Mouse (Mus musculus): ENCODE data around the gene Mllt6. TPM values are rescaled to one million over a fixed set of nuclear protein-coding genes. Genes with fewer than 3 reads are reported as not detected.

Gene Mllt6
- polyA plus RNA-seq, 1 experiment from 2014 or later: 4.2 TPM

DNA sequence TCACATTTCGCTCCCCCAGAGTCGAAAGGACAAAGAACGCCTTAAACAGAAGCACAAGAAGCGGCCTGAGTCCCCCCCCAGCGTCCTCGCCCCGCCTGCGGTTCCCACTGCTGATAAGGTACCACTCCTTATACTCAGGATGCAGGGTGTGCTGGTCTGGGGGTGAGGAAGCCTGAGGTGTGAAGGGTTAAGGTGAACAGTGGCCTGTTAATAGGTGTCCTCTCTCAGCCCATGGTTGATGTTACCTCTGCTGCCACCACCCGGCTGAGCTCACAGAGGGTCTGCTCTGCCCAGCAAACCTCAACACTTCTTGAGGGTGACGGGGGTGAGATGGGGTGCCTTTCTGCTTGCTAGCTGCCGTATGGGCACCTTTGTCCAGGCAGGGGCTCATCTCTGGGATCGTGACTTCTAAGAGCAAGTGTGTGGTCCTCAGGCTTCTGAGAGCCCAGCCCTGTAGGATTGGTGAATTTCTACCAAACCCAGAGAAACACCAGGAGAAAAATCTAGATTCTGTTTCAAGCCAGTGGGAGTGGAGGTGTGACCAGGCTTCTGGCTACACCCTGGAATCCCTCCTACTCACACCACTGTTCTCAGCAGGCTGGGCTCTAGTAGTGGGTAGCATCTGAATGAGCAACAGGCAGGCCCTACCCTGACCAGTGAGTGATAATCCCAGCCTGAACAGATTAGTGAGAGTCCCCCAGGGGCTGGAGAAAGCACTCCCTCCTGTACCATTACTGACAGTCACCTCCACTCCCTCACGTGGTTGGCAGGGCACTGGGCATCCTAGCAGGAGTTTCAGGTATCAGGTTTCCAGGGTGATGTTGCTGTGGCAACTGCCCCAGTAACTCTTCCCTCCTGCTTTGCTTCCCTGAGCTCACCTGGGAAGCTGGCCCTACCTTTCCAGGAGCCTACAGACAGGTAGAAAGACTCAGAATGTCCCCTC, 7.3 kb downstream of the Mllt6 start:
- Histone ChIP-seq H3K9ac (replicated peaks; ENCODE audit: low read depth, low read length) (no peak overlapping the region), H3K4me1 (replicated peaks; ENCODE audit: control insufficient read depth, insufficient read depth, low read length) (peaks cover 21% of the 10 kb centered on the region), H3K27me3 (replicated peaks; ENCODE audit: control insufficient read depth, insufficient read depth, low read length) (no peaks in the 10 kb centered on the region), H3K27ac (ENCODE audit: low read length) (peak overlapping the region; percentile 23), H3K9me3 (ENCODE audit: control insufficient read depth, low read length) (no peaks in the 10 kb centered on the region), H3K4me3 (replicated peaks; ENCODE audit: low read length) (no peak overlapping the region), H3K4me2 (ENCODE audit: low read length) (no peak overlapping the region), H3K36me3 (ENCODE audit: control insufficient read depth, insufficient read depth) (peaks cover 32% of the 10 kb centered on the region)
- WGBS: 62% methylated on average over 13 of the region's 13 CpGs
- no peak for ATAC-seq

DNA sequence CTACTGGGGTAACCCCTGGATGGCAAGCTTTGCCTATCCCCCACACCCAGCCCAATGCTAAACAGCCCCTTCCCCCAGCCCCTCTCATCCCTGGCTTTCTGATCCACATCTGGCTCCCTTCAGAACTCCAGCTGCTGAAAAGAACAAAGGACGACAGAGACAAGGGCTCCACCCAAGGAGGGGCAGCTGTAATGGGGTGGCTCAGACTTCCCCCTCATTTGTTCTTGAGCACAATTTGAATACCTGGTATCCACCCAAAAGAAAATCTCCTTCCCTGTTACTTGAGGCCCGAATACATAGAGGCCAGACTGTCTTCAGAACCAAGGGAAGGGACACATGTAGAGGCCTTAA, 7.9 kb downstream of the Mllt6 start:
- no peak overlapping the region for H3K9ac ChIP-seq (replicated peaks; ENCODE audit: low read depth, low read length)
- peaks cover 32% of the 10 kb centered on the region for H3K36me3 ChIP-seq (ENCODE audit: control insufficient read depth, insufficient read depth)
- no peaks in the 10 kb centered on the region for H3K27me3 ChIP-seq (replicated peaks; ENCODE audit: control insufficient read depth, insufficient read depth, low read length)
- WGBS: 48% methylated on average over 2 of the region's 2 CpGs
- H3K9me3 ChIP-seq (ENCODE audit: control insufficient read depth, low read length): no peaks in the 10 kb centered on the region
- no peak overlapping the region for H3K4me2 ChIP-seq (ENCODE audit: low read length)
- no peak overlapping the region for H3K4me3 ChIP-seq (replicated peaks; ENCODE audit: low read length)
- peaks cover 21% of the 10 kb centered on the region for H3K4me1 ChIP-seq (replicated peaks; ENCODE audit: control insufficient read depth, insufficient read depth, low read length)
- no peak for ATAC-seq
- no peak overlapping the region for H3K27ac ChIP-seq (ENCODE audit: low read length)

DNA sequence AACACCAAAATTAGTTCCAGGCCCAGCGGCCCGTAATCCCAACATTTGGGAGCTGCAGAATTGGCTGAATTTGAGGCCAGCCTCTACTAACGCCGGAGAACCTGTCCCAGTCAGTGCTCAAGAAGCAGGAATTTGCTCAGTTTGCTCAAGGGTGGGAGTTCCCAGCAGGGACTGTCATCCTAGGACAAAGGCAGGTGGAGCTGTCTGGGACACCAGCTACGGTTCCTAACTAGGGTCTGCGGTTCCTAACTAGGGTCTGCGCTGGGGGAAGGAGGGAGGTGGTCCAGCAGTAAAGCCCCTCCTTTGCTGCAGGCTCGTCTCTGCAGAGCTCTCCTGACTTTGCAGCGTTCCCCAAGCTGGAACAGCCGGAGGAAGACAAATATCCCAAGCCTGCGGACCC, 9.9 kb downstream of the Mllt6 start:
- no peaks in the 10 kb centered on the region for H3K9me3 ChIP-seq (ENCODE audit: control insufficient read depth, low read length)
- H3K4me2 ChIP-seq (ENCODE audit: low read length): no peak overlapping the region
- peaks cover 29% of the 10 kb centered on the region for H3K36me3 ChIP-seq (ENCODE audit: control insufficient read depth, insufficient read depth)
- no peak overlapping the region for H3K27ac ChIP-seq (ENCODE audit: low read length)
- no peak overlapping the region for H3K4me3 ChIP-seq (replicated peaks; ENCODE audit: low read length)
- H3K27me3 ChIP-seq (replicated peaks; ENCODE audit: control insufficient read depth, insufficient read depth, low read length): no peaks in the 10 kb centered on the region
- H3K4me1 ChIP-seq (replicated peaks; ENCODE audit: control insufficient read depth, insufficient read depth, low read length): peaks cover 37% of the 10 kb centered on the region
- ATAC-seq: no peak
- 79% methylated on average over 11 of the region's 11 CpGs for WGBS
- H3K9ac ChIP-seq (replicated peaks; ENCODE audit: low read depth, low read length): no peak overlapping the region

DNA sequence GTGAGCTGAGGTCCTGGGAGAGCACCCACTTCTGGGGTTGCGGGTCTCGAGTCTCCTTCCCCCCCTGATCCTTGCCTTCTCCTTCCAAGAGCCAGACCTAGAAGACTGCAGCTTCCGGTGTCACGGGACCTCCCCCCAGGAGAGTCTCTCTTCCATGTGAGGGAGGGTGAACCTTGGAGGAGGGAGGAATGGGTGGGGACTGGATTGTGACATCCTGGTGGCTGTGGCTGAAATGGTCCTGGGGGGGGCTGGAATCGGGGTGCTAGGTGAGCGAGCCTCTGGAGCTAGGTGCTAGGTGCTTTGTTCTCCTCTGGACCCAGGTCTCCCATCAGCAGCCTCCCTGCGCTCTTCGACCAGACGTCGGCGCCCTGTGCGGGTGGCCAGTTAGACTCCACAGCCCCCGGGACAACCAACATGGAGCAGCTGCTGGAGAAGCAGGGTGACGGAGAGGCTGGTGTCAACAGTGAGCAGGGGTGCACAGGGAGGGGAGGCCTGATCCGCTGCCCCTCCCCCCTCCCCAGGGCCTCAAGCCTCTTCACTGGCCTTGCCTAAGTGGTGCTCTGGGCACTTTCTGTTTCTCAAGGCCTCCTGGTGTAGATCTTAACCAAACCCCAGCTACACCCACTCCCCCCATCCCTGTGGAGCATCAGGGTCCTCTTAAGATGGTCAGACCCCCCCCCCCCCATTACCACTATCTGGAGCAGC, 13.0 kb downstream of the Mllt6 start:
- peaks cover 29% of the 10 kb centered on the region for H3K36me3 ChIP-seq (ENCODE audit: control insufficient read depth, insufficient read depth)
- H3K27ac ChIP-seq (ENCODE audit: low read length): no peak overlapping the region
- H3K27me3 ChIP-seq (replicated peaks; ENCODE audit: control insufficient read depth, insufficient read depth, low read length): no peaks in the 10 kb centered on the region
- H3K4me1 ChIP-seq (replicated peaks; ENCODE audit: control insufficient read depth, insufficient read depth, low read length): peaks cover 24% of the 10 kb centered on the region
- 76% methylated on average over 15 of the region's 15 CpGs for WGBS
- H3K9ac ChIP-seq (replicated peaks; ENCODE audit: low read depth, low read length): no peak overlapping the region
- no peak overlapping the region for H3K4me2 ChIP-seq (ENCODE audit: low read length)
- ATAC-seq: no peak
- no peak overlapping the region for H3K4me3 ChIP-seq (replicated peaks; ENCODE audit: low read length)
- H3K9me3 ChIP-seq (ENCODE audit: control insufficient read depth, low read length): no peaks in the 10 kb centered on the region

DNA sequence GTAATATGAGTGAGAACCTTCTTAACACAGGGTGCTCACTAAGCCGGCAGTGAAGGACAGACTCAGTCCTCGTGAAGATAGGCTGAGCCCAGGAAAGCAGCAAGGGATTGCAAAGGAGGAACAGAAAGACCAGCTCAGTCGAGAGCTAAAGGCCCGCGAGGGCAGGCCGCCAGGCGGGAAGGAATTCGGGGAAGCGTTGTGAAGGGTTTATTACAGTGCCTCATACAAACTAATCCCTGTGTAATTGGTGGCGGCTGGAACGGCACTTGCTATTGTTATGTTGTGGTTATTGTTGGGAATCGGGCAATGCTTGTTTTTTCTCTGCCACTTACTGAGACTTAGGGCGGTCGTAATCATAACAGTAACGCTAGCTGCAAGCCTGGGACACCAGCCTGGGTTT, 14.2 kb downstream of the Mllt6 start:
- Histone ChIP-seq H3K36me3 (ENCODE audit: control insufficient read depth, insufficient read depth) (peaks cover 27% of the 10 kb centered on the region), H3K4me2 (ENCODE audit: low read length) (no peak overlapping the region), H3K4me3 (replicated peaks; ENCODE audit: low read length) (no peak overlapping the region), H3K27ac (ENCODE audit: low read length) (no peak overlapping the region), H3K27me3 (replicated peaks; ENCODE audit: control insufficient read depth, insufficient read depth, low read length) (no peaks in the 10 kb centered on the region), H3K9me3 (ENCODE audit: control insufficient read depth, low read length) (no peaks in the 10 kb centered on the region), H3K4me1 (replicated peaks; ENCODE audit: control insufficient read depth, insufficient read depth, low read length) (peaks cover 24% of the 10 kb centered on the region), H3K9ac (replicated peaks; ENCODE audit: low read depth, low read length) (no peak overlapping the region)
- no peak for ATAC-seq
- 10% methylated on average over 15 of the region's 15 CpGs for WGBS

DNA sequence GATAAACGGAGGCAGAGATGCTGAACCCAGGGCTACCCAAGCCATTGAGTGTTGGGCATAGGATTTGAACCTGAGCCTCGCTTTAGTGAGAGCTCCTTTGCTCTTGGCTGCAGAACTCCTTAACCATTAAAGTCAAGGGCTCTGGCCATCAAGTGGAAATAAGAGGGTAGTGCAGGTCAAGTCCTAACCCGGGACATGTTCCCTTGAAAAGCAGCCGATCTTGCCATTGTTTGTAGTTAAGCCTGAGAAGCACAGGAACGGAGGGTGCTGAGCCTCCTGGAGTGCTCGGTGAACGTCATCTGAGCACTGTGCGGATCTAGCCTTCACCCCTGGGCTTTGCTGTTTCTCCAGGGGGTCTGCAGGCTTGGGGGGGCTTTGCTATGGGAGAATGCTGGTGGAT, 14.6 kb downstream of the Mllt6 start:
- no peaks in the 10 kb centered on the region for H3K9me3 ChIP-seq (ENCODE audit: control insufficient read depth, low read length)
- H3K4me2 ChIP-seq (ENCODE audit: low read length): no peak overlapping the region
- peaks cover 24% of the 10 kb centered on the region for H3K4me1 ChIP-seq (replicated peaks; ENCODE audit: control insufficient read depth, insufficient read depth, low read length)
- H3K27me3 ChIP-seq (replicated peaks; ENCODE audit: control insufficient read depth, insufficient read depth, low read length): no peaks in the 10 kb centered on the region
- no peak overlapping the region for H3K27ac ChIP-seq (ENCODE audit: low read length)
- H3K36me3 ChIP-seq (ENCODE audit: control insufficient read depth, insufficient read depth): peaks cover 23% of the 10 kb centered on the region
- H3K4me3 ChIP-seq (replicated peaks; ENCODE audit: low read length): no peak overlapping the region
- ATAC-seq: no peak
- no peak overlapping the region for H3K9ac ChIP-seq (replicated peaks; ENCODE audit: low read depth, low read length)
- 42% methylated on average over 8 of the region's 8 CpGs for WGBS

DNA sequence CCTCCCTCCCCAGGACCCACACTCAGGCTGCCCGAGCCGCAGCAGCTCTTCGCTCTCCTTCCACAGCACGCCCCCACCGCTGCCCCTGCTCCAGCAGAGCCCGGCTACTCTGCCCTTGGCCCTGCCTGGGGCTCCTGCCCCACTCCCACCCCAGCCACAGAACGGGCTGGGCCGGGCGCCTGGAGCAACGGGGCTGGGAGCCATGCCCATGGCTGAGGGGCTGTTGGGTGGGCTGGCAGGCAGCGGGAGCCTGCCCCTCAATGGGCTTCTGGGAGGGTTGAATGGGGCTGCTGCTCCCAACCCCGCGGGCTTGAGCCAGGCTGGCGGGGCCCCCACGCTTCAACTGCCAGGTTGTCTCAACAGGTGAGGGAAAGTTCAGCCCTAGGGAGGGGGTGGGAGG, 15.1 kb downstream of the Mllt6 start:
- no peak overlapping the region for H3K9ac ChIP-seq (replicated peaks; ENCODE audit: low read depth, low read length)
- H3K27me3 ChIP-seq (replicated peaks; ENCODE audit: control insufficient read depth, insufficient read depth, low read length): no peaks in the 10 kb centered on the region
- no peaks in the 10 kb centered on the region for H3K9me3 ChIP-seq (ENCODE audit: control insufficient read depth, low read length)
- H3K4me1 ChIP-seq (replicated peaks; ENCODE audit: control insufficient read depth, insufficient read depth, low read length): peaks cover 24% of the 10 kb centered on the region
- 46% methylated on average over 15 of the region's 15 CpGs for WGBS
- H3K36me3 ChIP-seq (ENCODE audit: control insufficient read depth, insufficient read depth): peaks cover 22% of the 10 kb centered on the region
- no peak overlapping the region for H3K4me2 ChIP-seq (ENCODE audit: low read length)
- H3K4me3 ChIP-seq (replicated peaks; ENCODE audit: low read length): no peak overlapping the region
- no peak overlapping the region for H3K27ac ChIP-seq (ENCODE audit: low read length)
- peak; percentile 30 for ATAC-seq

DNA sequence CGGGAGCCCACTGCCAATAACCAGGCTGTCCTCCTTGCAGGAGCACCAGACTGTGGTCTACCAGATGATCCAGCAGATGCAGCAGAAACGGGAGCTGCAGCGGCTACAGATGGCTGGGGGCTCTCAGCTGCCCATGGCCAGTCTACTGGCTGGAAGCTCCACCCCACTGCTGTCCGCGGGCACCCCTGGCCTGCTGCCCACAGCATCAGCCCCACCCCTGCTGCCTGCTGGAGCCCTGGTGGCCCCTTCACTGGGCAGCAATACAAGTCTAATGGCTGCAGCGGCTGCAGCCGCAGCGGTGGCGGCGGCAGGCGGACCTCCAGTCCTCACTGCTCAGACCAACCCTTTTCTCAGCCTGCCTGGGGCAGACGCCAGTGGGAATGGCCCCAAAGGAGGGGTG, 17.2 kb downstream of the Mllt6 start:
- Histone ChIP-seq H3K9ac (replicated peaks; ENCODE audit: low read depth, low read length) (no peak overlapping the region), H3K36me3 (ENCODE audit: control insufficient read depth, insufficient read depth) (peaks cover 6% of the 10 kb centered on the region; the same call in 1 of the 2 replicates), H3K27ac (ENCODE audit: low read length) (no peak overlapping the region), H3K4me1 (replicated peaks; ENCODE audit: control insufficient read depth, insufficient read depth, low read length) (peaks cover 28% of the 10 kb centered on the region), H3K9me3 (ENCODE audit: control insufficient read depth, low read length) (no peaks in the 10 kb centered on the region), H3K27me3 (replicated peaks; ENCODE audit: control insufficient read depth, insufficient read depth, low read length) (no peaks in the 10 kb centered on the region), H3K4me2 (ENCODE audit: low read length) (no peak overlapping the region), H3K4me3 (replicated peaks; ENCODE audit: low read length) (no peak overlapping the region)
- peak; percentile 49; the same call in 1 of the 2 replicates for ATAC-seq
- WGBS: 42% methylated on average over 12 of the region's 12 CpGs

DNA sequence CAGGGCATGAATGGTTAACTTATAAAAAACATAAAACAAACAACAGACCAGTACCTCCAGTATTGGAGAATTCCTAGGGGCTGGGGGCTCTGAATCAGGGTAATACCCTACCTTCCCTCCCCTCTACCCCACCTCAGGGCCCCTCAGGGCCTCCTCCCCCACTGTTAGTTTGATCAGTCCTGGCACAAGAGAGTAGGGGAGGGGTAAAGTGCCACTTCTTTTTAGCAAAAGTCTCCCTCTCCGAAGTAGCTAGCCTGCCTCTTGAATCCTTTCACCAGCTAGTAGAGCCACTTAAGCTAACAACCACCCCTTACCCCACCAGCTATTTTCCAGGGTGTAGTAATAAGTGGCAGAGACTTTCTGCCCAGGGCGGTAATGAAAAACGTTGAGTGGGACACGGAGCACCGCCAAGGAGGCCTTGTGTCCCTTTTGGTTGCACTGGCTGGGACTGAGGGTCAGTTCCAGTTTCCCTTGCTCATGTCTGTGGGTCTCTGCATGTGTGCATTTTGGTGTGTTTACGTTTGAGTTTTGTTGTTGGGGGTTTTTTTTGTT, 19.4 kb downstream of the Mllt6 start:
- H3K27ac ChIP-seq (ENCODE audit: low read length): no peak overlapping the region
- no peak overlapping the region for H3K4me2 ChIP-seq (ENCODE audit: low read length)
- 68% methylated on average over 6 of the region's 6 CpGs for WGBS
- peaks cover 6% of the 10 kb centered on the region; the same call in 1 of the 2 replicates for H3K36me3 ChIP-seq (ENCODE audit: control insufficient read depth, insufficient read depth)
- H3K9ac ChIP-seq (replicated peaks; ENCODE audit: low read depth, low read length): no peak overlapping the region
- peaks cover 24% of the 10 kb centered on the region for H3K4me1 ChIP-seq (replicated peaks; ENCODE audit: control insufficient read depth, insufficient read depth, low read length)
- no peak overlapping the region for H3K4me3 ChIP-seq (replicated peaks; ENCODE audit: low read length)
- no peaks in the 10 kb centered on the region for H3K9me3 ChIP-seq (ENCODE audit: control insufficient read depth, low read length)
- no peaks in the 10 kb centered on the region for H3K27me3 ChIP-seq (replicated peaks; ENCODE audit: control insufficient read depth, insufficient read depth, low read length)
- no peak for ATAC-seq

Data from forebrain, embryonic 16.5 days (tissue).